Mouse (Mus musculus) forebrain, embryonic 11.5 days (tissue): ENCODE measurements around the gene Slc10a3. TPM values are rescaled to one million over a fixed set of nuclear protein-coding genes. Genes with fewer than 3 reads are reported as not detected.
A peak's percentile ranks its signal among the peaks of the same experiment; 100 is the strongest.
"Not testable (repeated sequence)": the region's sequence is repeated elsewhere in the genome, so short reads cannot be mapped to it uniquely, and the experiment has no call there.

Source experiments
- ATAC-seq: fragments of 200-750 bp; cut with Nextera tagmentation; replicated peaks from 2 replicates; pipeline ENCODE4 v1.8.0; 2017; ENCODE audit warnings: moderate TSS enrichment; ENCODE audit not compliant: low FRiP score
- DNase-seq: peaks from one replicate; pipeline ENCODE4 v3.0.0-alpha.2; 2017; ENCODE audit warnings: low spot score
- H3K27ac ChIP-seq: fragments of 300-500 bp; sonication (generic); 2 replicates; pipeline ENCODE4 v1.5.1; 2014; ENCODE audit warnings: low read depth, low read length
- H3K27me3 ChIP-seq: fragments of 300-500 bp; sonication (generic); 2 replicates; pipeline ENCODE4 v1.6.1; 2014; ENCODE audit warnings: mild to moderate bottlenecking, low read length, mixed read lengths; ENCODE audit not compliant: control insufficient read depth, insufficient read depth
- H3K36me3 ChIP-seq: fragments of 300-500 bp; sonication (generic); 2 replicates; pipeline ENCODE4 v1.6.1; 2014; ENCODE audit warnings: mild to moderate bottlenecking, low read length, moderate library complexity, mixed read lengths; ENCODE audit not compliant: control insufficient read depth, insufficient read depth
- H3K4me1 ChIP-seq: fragments of 300-500 bp; sonication (generic); replicated peaks from 2 replicates; pipeline ENCODE4 v1.6.1; 2014; ENCODE audit warnings: low read length, mixed read lengths; ENCODE audit not compliant: control insufficient read depth, insufficient read depth
- H3K4me2 ChIP-seq: fragments of 300-500 bp; sonication (generic); 2 replicates; pipeline ENCODE4 v1.6.1; 2014; ENCODE audit warnings: low read depth, mild to moderate bottlenecking, low read length, moderate library complexity, mixed read lengths; ENCODE audit not compliant: severe bottlenecking
- H3K4me3 ChIP-seq: fragments of 300-500 bp; sonication (generic); 2 replicates; pipeline ENCODE4 v1.5.1; 2014; ENCODE audit warnings: low read depth, low read length
- H3K9ac ChIP-seq: fragments of 300-500 bp; sonication (generic); 2 replicates; pipeline ENCODE4 v1.6.1; 2014; ENCODE audit warnings: low read length
- H3K9me3 ChIP-seq: fragments of 300-500 bp; sonication (generic); 2 replicates; pipeline ENCODE4 v1.6.1; 2016; ENCODE audit warnings: low read length, mixed read lengths; ENCODE audit not compliant: control insufficient read depth
- WGBS: fragments of 180-500 bp; shearing (Covaris S2); extraction: QIAGEN DNeasy Blood & Tissue Kit; methylation state at CpG from one replicate; pipeline ENCODE4 v1.1.7; 2014; 5-methylcytosine and 5-hydroxymethylcytosine counted together
- polyA plus RNA-seq: library from polyadenylated mRNA; unstranded; fragments of >200 nt; fragmentation: Nextera tagmentation; extraction: Ambion mirVana; gene quantifications from 2 replicates; pipeline ENCODE4 v1.2.1, GENCODE M21; 2014

The Slc10a3 gene
- polyA plus RNA-seq, 1 experiment from 2014 or later: 8.6 TPM

DNA sequence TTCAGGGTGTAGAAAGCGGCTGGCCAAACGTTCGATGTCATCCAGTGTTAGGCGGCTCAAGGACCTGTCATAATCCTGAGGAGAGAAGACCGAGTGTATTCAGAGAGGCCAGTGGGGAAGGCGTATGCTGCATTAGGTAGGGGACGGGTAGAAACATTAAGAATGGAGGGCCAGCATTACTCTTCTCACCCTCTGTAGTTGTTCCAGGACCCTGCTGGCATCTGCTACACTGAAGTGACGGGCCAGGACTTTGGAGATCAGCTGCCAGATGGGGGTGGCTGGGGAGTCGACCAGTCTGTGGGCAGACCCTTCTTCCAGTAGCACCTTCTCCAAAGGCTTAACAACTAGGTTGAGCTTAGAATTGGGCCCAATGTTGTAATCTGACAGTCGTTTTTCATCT is 5.6 kb downstream of the Slc10a3 start:
- Histone ChIP-seq H3K4me1 (no peaks in the 10 kb centered on the region), H3K27me3 (no peaks in the 10 kb centered on the region), H3K4me3 (peak overlapping the region; percentile 45), H3K9me3 (no peaks in the 10 kb centered on the region), H3K27ac (no peak overlapping the region), H3K9ac (peak overlapping the region; percentile 69), H3K4me2 (peak overlapping the region; percentile 63), H3K36me3 (no peaks in the 10 kb centered on the region)
- DNase-seq: no peak
- ATAC-seq: no peak
- 77% methylated on average over 10 of the region's 10 CpGs for WGBS

GRCm38 (mm10) chrX:74359171-74359570 is 14.0 kb downstream of the Slc10a3 start:
- no peak overlapping the region for H3K9ac ChIP-seq
- H3K27me3 ChIP-seq: no peaks in the 10 kb centered on the region
- DNase-seq (no peak), ATAC-seq (no peak)
- WGBS: 49% methylated on average over 11 of the region's 11 CpGs
- H3K27ac ChIP-seq: no peak overlapping the region
- no peaks in the 10 kb centered on the region for H3K9me3 ChIP-seq
- H3K4me1 ChIP-seq: no peaks in the 10 kb centered on the region
- H3K4me2 ChIP-seq: no peak overlapping the region
- no peak overlapping the region for H3K4me3 ChIP-seq
- H3K36me3 ChIP-seq: no peaks in the 10 kb centered on the region

DNA sequence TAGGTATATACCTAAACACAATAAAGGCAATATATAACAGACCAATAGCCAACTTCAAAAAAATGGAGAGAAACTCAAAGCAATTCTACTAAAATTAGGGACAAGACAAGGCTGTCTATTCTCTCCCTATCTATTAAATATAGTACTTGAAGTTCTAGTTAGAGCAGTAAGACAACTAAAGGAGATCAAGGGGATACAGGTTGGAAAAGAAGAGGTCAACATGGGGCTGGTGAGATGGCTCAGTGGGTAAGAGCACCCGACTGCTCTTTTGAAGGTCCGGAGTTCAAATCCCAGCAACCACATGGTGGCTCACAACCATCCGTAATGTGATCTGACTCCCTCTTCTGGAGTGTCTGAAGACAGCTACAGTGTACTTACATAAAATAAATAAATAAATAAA is 16.1 kb downstream of the Slc10a3 start:
- not testable (repeated sequence) for ATAC-seq, H3K9me3 ChIP-seq, DNase-seq, H3K27ac ChIP-seq, H3K27me3 ChIP-seq, H3K4me2 ChIP-seq, H3K36me3 ChIP-seq, H3K4me1 ChIP-seq, H3K9ac ChIP-seq, H3K4me3 ChIP-seq
- WGBS: 85% methylated on average over 2 of the region's 3 CpGs

GRCm38 (mm10) chrX:74353467-74353770 is 19.7 kb downstream of the Slc10a3 start, which contains the start of gene Lage3:
Gene Lage3, minus strand, starts transcription at chrX:74353618.
- H3K9ac ChIP-seq: peak within 1 kb of the TSS; percentile 48
- peak; percentile 86 for ATAC-seq
- no peak within 1 kb of the TSS for H3K27ac ChIP-seq

DNA sequence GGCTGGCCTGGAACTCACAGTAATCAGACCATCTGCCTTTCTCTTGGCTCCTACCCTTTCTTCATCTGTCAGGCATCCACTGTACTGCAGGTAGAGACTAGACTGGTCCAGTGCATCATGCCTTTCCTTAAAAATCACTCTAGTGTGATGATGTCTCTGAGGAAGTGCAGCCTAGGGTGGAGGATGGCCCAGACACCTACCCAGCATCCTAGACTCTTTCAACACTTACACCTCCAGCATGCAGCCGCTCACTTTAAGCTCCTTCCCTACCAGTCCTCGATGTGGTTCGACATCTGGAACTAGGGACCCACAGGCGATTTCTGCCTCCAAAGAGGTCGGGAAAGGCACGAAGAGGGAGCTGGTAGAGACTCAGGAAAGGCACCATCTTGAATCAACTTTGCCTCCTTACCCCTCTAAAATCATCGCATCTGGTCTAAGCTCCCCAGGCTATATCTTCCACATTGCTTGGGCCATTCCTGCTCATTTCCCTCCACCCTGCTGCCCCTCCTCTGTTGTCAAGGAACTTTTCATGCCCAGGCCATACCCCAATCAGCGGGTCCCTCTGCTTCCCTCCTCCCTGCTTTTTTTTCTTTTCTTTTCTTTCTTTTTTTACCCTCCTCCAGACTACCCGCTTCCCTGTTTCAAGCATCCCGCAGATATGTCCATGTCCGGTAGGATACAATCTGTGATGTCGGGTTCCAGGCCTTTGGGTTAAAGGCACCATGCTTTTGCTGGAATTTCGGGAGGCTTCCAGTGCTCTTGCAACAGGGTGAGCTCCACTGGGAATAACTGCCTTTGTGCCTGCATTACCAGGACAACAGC is 20.3 kb downstream of the Slc10a3 start:
- Histone ChIP-seq H3K4me3 (peak overlapping the region; percentile 35), H3K27me3 (no peaks in the 10 kb centered on the region), H3K4me1 (no peaks in the 10 kb centered on the region), H3K9me3 (no peaks in the 10 kb centered on the region), H3K4me2 (peak overlapping the region; percentile 55), H3K27ac (no peak overlapping the region), H3K36me3 (no peaks in the 10 kb centered on the region), H3K9ac (peak overlapping the region; percentile 48)
- ATAC-seq (peak; percentile 33), DNase-seq (no peak)
- 21% methylated on average over 13 of the region's 13 CpGs for WGBS

More at GRCm38 (mm10) chrX:74353467-74353770, 19.7 kb downstream of the Slc10a3 start, which contains the start of gene Lage3:
- H3K4me2 ChIP-seq: peak within 1 kb of the TSS; percentile 55
- H3K4me1 ChIP-seq: no peaks in the 10 kb centered on the region
- H3K36me3 ChIP-seq: no peaks in the 10 kb centered on the region
- DNase-seq: peak; percentile 80
- H3K27me3 ChIP-seq: no peaks in the 10 kb centered on the region
- WGBS: 26% methylated on average over 15 of the region's 22 CpGs
- H3K4me3 ChIP-seq: peak within 1 kb of the TSS; percentile 35
- H3K9me3 ChIP-seq: no peaks in the 10 kb centered on the region

DNA sequence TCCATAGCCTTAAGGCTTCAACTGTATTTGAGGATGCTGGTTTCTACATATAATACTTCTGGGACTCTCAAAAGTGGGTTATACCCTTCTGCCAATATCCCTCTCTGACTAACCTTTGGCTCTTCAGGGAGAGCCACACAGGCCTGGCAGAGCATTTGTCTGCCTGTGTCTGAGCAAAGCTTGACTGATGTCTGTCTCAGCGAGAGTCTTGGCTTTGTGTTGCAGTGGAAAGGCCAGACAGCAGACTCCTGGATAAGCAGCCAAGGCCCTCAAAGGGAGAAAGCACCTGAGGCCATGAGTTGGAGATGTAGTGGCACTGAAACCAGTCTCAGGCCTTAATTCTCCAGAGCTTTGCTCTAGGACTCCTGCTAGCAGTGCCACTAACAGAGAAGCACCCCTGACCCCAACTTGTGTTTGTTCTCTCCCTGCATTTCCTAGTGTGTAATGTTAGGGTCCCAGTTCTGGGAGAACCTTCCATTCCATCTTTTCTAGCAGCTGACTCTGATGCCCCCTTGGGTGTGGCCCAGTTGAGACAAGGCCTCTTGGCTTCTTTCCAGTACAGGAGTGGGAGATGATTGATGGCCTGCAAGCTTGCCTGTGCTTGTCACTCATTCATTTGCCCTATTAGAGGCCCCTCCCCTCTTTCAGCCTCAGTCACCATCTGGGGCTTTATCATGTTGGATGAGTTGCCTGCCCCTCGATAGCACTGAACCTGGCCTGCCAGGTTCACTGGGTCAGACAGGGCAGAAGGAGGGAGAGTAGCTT is 42.8 kb downstream of the Slc10a3 start:
- Histone ChIP-seq H3K36me3 (no peaks in the 10 kb centered on the region), H3K9ac (peak overlapping the region; percentile 66), H3K9me3 (no peaks in the 10 kb centered on the region), H3K27me3 (no peaks in the 10 kb centered on the region), H3K4me2 (peak overlapping the region; percentile 67), H3K27ac (no peak overlapping the region), H3K4me1 (no peaks in the 10 kb centered on the region), H3K4me3 (peak overlapping the region; percentile 49)
- DNase-seq (no peak), ATAC-seq (no peak)
- WGBS: 67% methylated on average over 2 of the region's 2 CpGs

DNA sequence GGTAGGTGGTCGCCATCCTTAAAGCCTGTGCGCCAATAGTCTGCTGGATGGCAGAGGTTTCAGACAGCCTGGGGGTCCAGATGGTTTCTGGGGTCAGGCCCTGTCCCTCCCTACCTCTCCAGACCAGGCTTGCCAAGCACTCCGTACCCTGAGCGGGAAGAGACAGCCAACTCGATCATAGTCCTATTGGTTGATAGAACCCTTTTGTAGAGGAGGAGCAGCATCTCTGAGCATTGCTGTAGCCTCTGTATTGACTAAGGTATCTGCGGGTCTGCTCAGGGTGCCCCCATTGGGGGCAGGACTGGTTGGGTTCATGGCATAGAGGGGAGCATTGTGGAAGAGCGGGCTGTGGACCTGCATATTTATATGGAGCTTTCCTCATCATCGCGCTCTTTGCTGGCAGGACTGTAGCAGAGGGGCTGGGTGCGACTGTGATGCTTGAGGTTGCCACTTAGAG is 43.9 kb downstream of the Slc10a3 start:
- Histone ChIP-seq H3K4me3 (peak overlapping the region; percentile 49), H3K9me3 (no peaks in the 10 kb centered on the region), H3K27ac (no peak overlapping the region), H3K4me2 (peak overlapping the region; percentile 67), H3K4me1 (no peaks in the 10 kb centered on the region), H3K36me3 (no peaks in the 10 kb centered on the region), H3K27me3 (no peaks in the 10 kb centered on the region), H3K9ac (peak overlapping the region; percentile 66)
- 18% methylated on average over 9 of the region's 10 CpGs for WGBS
- ATAC-seq (peak; percentile 75), DNase-seq (no peak)

- WGBS: 26% methylated on average over 26 of the region's 30 CpGs
- peak; percentile 86 for DNase-seq
- peak within 1 kb of the TSS; percentile 49 for H3K4me3 ChIP-seq
- no peaks in the 10 kb centered on the region for H3K9me3 ChIP-seq
- ATAC-seq: peak; percentile 96
- peak within 1 kb of the TSS; percentile 68 for H3K27ac ChIP-seq
- no peaks in the 10 kb centered on the region for H3K27me3 ChIP-seq
- H3K36me3 ChIP-seq: no peaks in the 10 kb centered on the region
- peak within 1 kb of the TSS; percentile 67 for H3K4me2 ChIP-seq
- H3K9ac ChIP-seq: peak within 1 kb of the TSS; percentile 66
- no peaks in the 10 kb centered on the region for H3K4me1 ChIP-seq
Measured at GRCm38 (mm10) chrX:74328725-74329161, 44.4 kb downstream of the Slc10a3 start, which contains the start of gene Plxna3. Gene Plxna3, plus strand, starts transcription at chrX:74329066.
